Mouse (Mus musculus): ENCODE results near the gene B230118H07Rik. TPM values are rescaled to one million over a fixed set of nuclear protein-coding genes. Genes with fewer than 3 reads are reported as not detected.

The B230118H07Rik gene
- polyA plus RNA-seq, 1 experiment from 2014 or later, result 31.3 TPM

GRCm38 (mm10) chr2:101624011-101624410 lies 25.3 kb downstream of the B230118H07Rik start:
- no peak for TF ChIP-seq CTCF (IDR thresholded peaks at IDR 0.05)
- TF ChIP-seq EP300 (IDR thresholded peaks at IDR 0.05), result no peak
- Histone ChIP-seq H3K27me3 (replicated peaks; ENCODE audit: insufficient read depth, low read length) (no peaks in the 10 kb centered on the region), H3K27ac (ENCODE audit: low read length) (no peak overlapping the region), H3K9me3 (ENCODE audit: low read length) (no peaks in the 10 kb centered on the region), H3K9ac (replicated peaks; ENCODE audit: low read depth) (no peak overlapping the region), H3K4me3 (ENCODE audit: low read depth, low read length) (no peak overlapping the region), H3K4me1 (ENCODE audit: insufficient read depth, low read depth, low read length) (no peaks in the 10 kb centered on the region), H3K36me3 (ENCODE audit: insufficient read depth, low read length) (no peaks in the 10 kb centered on the region), H3K4me2 (replicated peaks; ENCODE audit: low read depth, low read length) (no peak overlapping the region)
- ATAC-seq (no peak), DNase-seq (ENCODE audit: low spot score) (no peak)
- 68% methylated on average over 2 of the region's 2 CpGs for WGBS

GRCm38 (mm10) chr2:101623042-101623441 lies 26.3 kb downstream of the B230118H07Rik start:
- DNase-seq (ENCODE audit: low spot score) (no peak), ATAC-seq (no peak)
- WGBS, result 86% methylated on average over 2 of the region's 2 CpGs
- Histone ChIP-seq H3K9ac (replicated peaks; ENCODE audit: low read depth) (no peak overlapping the region), H3K9me3 (ENCODE audit: low read length) (no peaks in the 10 kb centered on the region), H3K36me3 (ENCODE audit: insufficient read depth, low read length) (no peaks in the 10 kb centered on the region), H3K4me3 (ENCODE audit: low read depth, low read length) (no peak overlapping the region), H3K27ac (ENCODE audit: low read length) (no peak overlapping the region), H3K4me1 (ENCODE audit: insufficient read depth, low read depth, low read length) (no peaks in the 10 kb centered on the region), H3K27me3 (replicated peaks; ENCODE audit: insufficient read depth, low read length) (no peaks in the 10 kb centered on the region), H3K4me2 (replicated peaks; ENCODE audit: low read depth, low read length) (no peak overlapping the region)
- TF ChIP-seq EP300 (IDR thresholded peaks at IDR 0.05) (no peak), CTCF (IDR thresholded peaks at IDR 0.05) (no peak)

- no peak overlapping the region for H3K4me3 ChIP-seq (ENCODE audit: low read depth, low read length)
- WGBS, result 50% methylated on average over 7 of the region's 7 CpGs
- H3K27me3 ChIP-seq (replicated peaks; ENCODE audit: insufficient read depth, low read length), result no peaks in the 10 kb centered on the region
- H3K27ac ChIP-seq (ENCODE audit: low read length), result no peak overlapping the region
- no peaks in the 10 kb centered on the region for H3K4me1 ChIP-seq (ENCODE audit: insufficient read depth, low read depth, low read length)
- no peak for DNase-seq (ENCODE audit: low spot score)
- TF ChIP-seq CTCF (IDR thresholded peaks at IDR 0.05), result no peak
- TF ChIP-seq EP300 (IDR thresholded peaks at IDR 0.05), result no peak
- no peaks in the 10 kb centered on the region for H3K9me3 ChIP-seq (ENCODE audit: low read length)
- no peak overlapping the region for H3K4me2 ChIP-seq (replicated peaks; ENCODE audit: low read depth, low read length)
- no peaks in the 10 kb centered on the region for H3K36me3 ChIP-seq (ENCODE audit: insufficient read depth, low read length)
- no peak for ATAC-seq
- H3K9ac ChIP-seq (replicated peaks; ENCODE audit: low read depth), result no peak overlapping the region
Observed at GRCm38 (mm10) chr2:101621611-101622010, 27.7 kb downstream of the B230118H07Rik start.

GRCm38 (mm10) chr2:101620899-101621298 lies 28.4 kb downstream of the B230118H07Rik start:
- Histone ChIP-seq H3K4me3 (ENCODE audit: low read depth, low read length) (no peak overlapping the region), H3K4me1 (ENCODE audit: insufficient read depth, low read depth, low read length) (no peaks in the 10 kb centered on the region), H3K9ac (replicated peaks; ENCODE audit: low read depth) (no peak overlapping the region), H3K27ac (ENCODE audit: low read length) (no peak overlapping the region), H3K9me3 (ENCODE audit: low read length) (no peaks in the 10 kb centered on the region), H3K4me2 (replicated peaks; ENCODE audit: low read depth, low read length) (no peak overlapping the region), H3K27me3 (replicated peaks; ENCODE audit: insufficient read depth, low read length) (no peaks in the 10 kb centered on the region), H3K36me3 (ENCODE audit: insufficient read depth, low read length) (no peaks in the 10 kb centered on the region)
- DNase-seq (ENCODE audit: low spot score), result no peak
- no peak for TF ChIP-seq CTCF (IDR thresholded peaks at IDR 0.05)
- no peak for TF ChIP-seq EP300 (IDR thresholded peaks at IDR 0.05)
- 58% methylated on average over 3 of the region's 3 CpGs for WGBS
- ATAC-seq, result no peak

GRCm38 (mm10) chr2:101618373-101618772 lies 31.0 kb downstream of the B230118H07Rik start:
- TF ChIP-seq EP300 (IDR thresholded peaks at IDR 0.05) (no peak), CTCF (IDR thresholded peaks at IDR 0.05) (no peak)
- Histone ChIP-seq H3K4me2 (replicated peaks; ENCODE audit: low read depth, low read length) (no peak overlapping the region), H3K27me3 (replicated peaks; ENCODE audit: insufficient read depth, low read length) (no peaks in the 10 kb centered on the region), H3K4me3 (ENCODE audit: low read depth, low read length) (no peak overlapping the region), H3K9ac (replicated peaks; ENCODE audit: low read depth) (no peak overlapping the region), H3K4me1 (ENCODE audit: insufficient read depth, low read depth, low read length) (no peaks in the 10 kb centered on the region), H3K36me3 (ENCODE audit: insufficient read depth, low read length) (no peaks in the 10 kb centered on the region), H3K9me3 (ENCODE audit: low read length) (no peaks in the 10 kb centered on the region), H3K27ac (ENCODE audit: low read length) (no peak overlapping the region)
- 81% methylated on average over 4 of the region's 4 CpGs for WGBS
- DNase-seq (ENCODE audit: low spot score) (no peak), ATAC-seq (no peak)

GRCm38 (mm10) chr2:101615464-101616305 lies 33.6 kb downstream of the B230118H07Rik start:
- no peak for TF ChIP-seq EP300 (IDR thresholded peaks at IDR 0.05)
- no peak for TF ChIP-seq CTCF (IDR thresholded peaks at IDR 0.05)
- Histone ChIP-seq H3K4me1 (ENCODE audit: insufficient read depth, low read depth, low read length) (no peaks in the 10 kb centered on the region), H3K27me3 (replicated peaks; ENCODE audit: insufficient read depth, low read length) (no peaks in the 10 kb centered on the region), H3K4me2 (replicated peaks; ENCODE audit: low read depth, low read length) (no peak overlapping the region), H3K36me3 (ENCODE audit: insufficient read depth, low read length) (no peaks in the 10 kb centered on the region), H3K4me3 (ENCODE audit: low read depth, low read length) (no peak overlapping the region), H3K27ac (ENCODE audit: low read length) (no peak overlapping the region), H3K9me3 (ENCODE audit: low read length) (no peaks in the 10 kb centered on the region), H3K9ac (replicated peaks; ENCODE audit: low read depth) (no peak overlapping the region)
- ATAC-seq, result no peak
- no peak for DNase-seq (ENCODE audit: low spot score)
- 52% methylated on average over 10 of the region's 10 CpGs for WGBS

All from lung, postnatal 0 days (tissue).